Mouse (Mus musculus) right cerebral cortex, postnatal 36 days (tissue): Measurements from ENCODE around the gene Rangrf.
"Not testable (repeated sequence)": the region's sequence is repeated elsewhere in the genome, so short reads cannot be mapped to it uniquely, and the experiment has no call there.

ENCODE experiments used
- DNase-seq, 2 experiments: peaks; one replicate each; pipeline ENCODE4 v3.0.0; 2022; ENCODE audit warnings: low spot score in 2 of 2, mixed read lengths in 1 of 2

Rangrf gene

GRCm38 (mm10) chr11:68946001-68946400 lies 29.0 kb downstream of the Rangrf start:
- no peak for DNase-seq

GRCm38 (mm10) chr11:68945245-68945644 lies 29.7 kb downstream of the Rangrf start:
- DNase-seq: no peak

GRCm38 (mm10) chr11:68942731-68943130 lies 32.3 kb downstream of the Rangrf start:
- DNase-seq: no peak

GRCm38 (mm10) chr11:68940516-68940915 lies 34.5 kb downstream of the Rangrf start:
- no peak for DNase-seq

GRCm38 (mm10) chr11:68939451-68940304 lies 35.3 kb downstream of the Rangrf start:
- peak; percentile 80 to 89 for DNase-seq

- DNase-seq: not testable (repeated sequence)
These were observed 38.0 kb downstream of the Rangrf start for GRCm38 (mm10) chr11:68936951-68937350.

GRCm38 (mm10) chr11:68933885-68934507 lies 41.0 kb downstream of the Rangrf start:
- no peak for DNase-seq

GRCm38 (mm10) chr11:68929947-68930346 lies 45.0 kb downstream of the Rangrf start:
- no peak for DNase-seq

GRCm38 (mm10) chr11:68926981-68927380 lies 48.0 kb downstream of the Rangrf start, which contains the start of gene Odf4:
Gene Odf4 (minus strand): TSS chr11:68927081.
- no peak for DNase-seq

- DNase-seq: no peak
These were observed 50.2 kb downstream of the Rangrf start for GRCm38 (mm10) chr11:68924749-68925148.

GRCm38 (mm10) chr11:68923191-68923590 lies 51.8 kb downstream of the Rangrf start:
- no peak for DNase-seq
